Mouse (Mus musculus): Measurements from ENCODE around the gene Arl5c. TPM values are rescaled to one million over a fixed set of nuclear protein-coding genes. Genes with fewer than 3 reads are reported as not detected.

Arl5c gene
- total RNA-seq, 1 experiment from 2014 or later: 2.2 TPM

DNA sequence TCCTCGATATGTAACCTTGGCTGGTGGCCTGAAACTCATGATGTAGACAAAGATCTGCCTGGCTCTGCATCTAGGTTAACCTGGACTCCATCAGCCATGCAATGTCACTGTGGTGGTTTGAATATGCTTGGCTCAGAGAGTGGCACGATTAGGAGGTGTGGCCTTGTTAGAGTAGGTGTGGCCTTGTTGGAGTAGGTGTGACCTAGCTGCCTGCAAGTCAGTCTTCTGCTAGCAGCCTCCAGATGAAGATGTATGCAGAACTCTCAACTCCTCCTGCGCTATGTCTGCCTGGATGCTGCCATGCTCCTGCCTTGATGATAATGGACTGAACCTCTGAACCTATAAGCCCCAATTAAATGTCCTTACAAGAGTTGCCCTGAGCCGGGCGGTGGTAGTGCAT, 52.7 kb downstream of the Arl5c start:
- no peak for ATAC-seq (replicated peaks; ENCODE audit: low read depth, poor library complexity, severe bottlenecking)

DNA sequence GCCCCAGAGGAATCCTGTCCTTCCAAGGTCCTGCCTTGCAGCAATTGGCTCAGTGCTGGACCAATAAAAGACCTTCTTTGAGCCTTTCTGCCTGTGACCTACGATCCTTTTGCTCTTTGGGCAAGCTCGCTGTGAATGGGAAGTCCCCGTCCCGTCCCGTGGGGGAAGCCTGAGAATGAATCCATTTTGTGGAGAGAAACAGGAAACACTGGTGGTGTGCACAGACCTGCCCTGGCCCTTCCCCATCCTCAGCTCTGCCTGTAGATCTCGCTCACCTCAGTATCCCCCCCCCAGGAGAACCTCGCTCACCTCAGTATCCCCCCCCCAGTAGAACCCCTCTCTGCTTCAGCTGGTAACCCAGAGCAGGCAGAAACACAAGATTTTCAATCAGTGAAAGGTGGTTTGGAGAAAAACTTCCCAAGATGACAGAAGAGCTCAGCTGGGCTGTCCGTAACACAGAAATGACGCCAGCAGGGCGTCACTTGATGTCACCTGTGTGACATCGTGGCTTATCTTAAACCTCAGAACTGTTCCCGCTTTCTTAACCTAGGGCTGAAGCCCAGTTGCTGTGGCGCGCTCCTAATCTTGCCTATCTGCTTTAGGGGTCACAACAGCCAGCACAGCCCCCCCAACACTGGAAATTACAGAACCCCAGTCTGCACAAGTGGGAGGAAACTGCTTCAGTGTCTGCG, 53.4 kb downstream of the Arl5c start:
- ATAC-seq (replicated peaks; ENCODE audit: low read depth, poor library complexity, severe bottlenecking): no peak

Other genes starting within 250 kb of the Arl5c start
- 14.5 and 21.8 TPM in 2 replicates for gene Cwc25, start 229.6 kb downstream of the Arl5c start, total RNA-seq (2017)
- not detected in 2 replicates for gene 1700001P01Rik, start 220.3 kb downstream of the Arl5c start, total RNA-seq (2017)
- 2,081 and 2,105 TPM in 2 replicates for gene Rpl23, start 213.7 kb downstream of the Arl5c start, total RNA-seq (2017)
- gene Lasp1, start 197.2 kb downstream of the Arl5c start, total RNA-seq (2017): 79.1 and 126 TPM in 2 replicates
- gene B230217C12Rik, start 155.4 kb downstream of the Arl5c start, total RNA-seq (2017): 0.69 and 1.7 TPM in 2 replicates
- gene Fbxo47, start 112.0 kb downstream of the Arl5c start, total RNA-seq (2017): 0.09 and 1.1 TPM in 2 replicates
- 1.2 and 3.3 TPM in 2 replicates for gene Plxdc1, start 9.7 kb downstream of the Arl5c start, total RNA-seq (2017)
- gene Cacnb1, start 26.9 kb upstream of the Arl5c start, total RNA-seq (2017): not detected in 2 replicates
- 1,577 and 1,620 TPM in 2 replicates for gene Rpl19, start 30.5 kb upstream of the Arl5c start, total RNA-seq (2017)
- gene Stac2, start 57.3 kb upstream of the Arl5c start, total RNA-seq (2017): not detected in 2 replicates
- gene Fbxl20, start 154.2 kb upstream of the Arl5c start, total RNA-seq (2017): 13.2 and 14.1 TPM in 2 replicates
- 53.2 and 58.4 TPM in 2 replicates for gene Med1, start 197.1 kb upstream of the Arl5c start, total RNA-seq (2017)
- gene Cdk12, start 206.9 kb upstream of the Arl5c start, total RNA-seq (2017): 59.3 and 67.3 TPM in 2 replicates

Data from common myeloid progenitor, adult 5-6 weeks (primary cell).